Mouse (Mus musculus) right cerebral cortex, postnatal 10 days (tissue): ENCODE data around the gene Vat1.
A peak's percentile ranks its signal among the peaks of the same experiment; 100 is the strongest.
"Not testable (repeated sequence)": the region's sequence is repeated elsewhere in the genome, so short reads cannot be mapped to it uniquely, and the experiment has no call there.

Experiments
- DNase-seq, 2 experiments: peaks; one replicate each; pipeline ENCODE4 v3.0.0; 2021; ENCODE audit warnings: low spot score in 2 of 2

Vat1 gene

GRCm38 (mm10) chr11:101465869-101466551, at the start of gene Vat1:
Gene Vat1, minus strand, starts transcription at chr11:101466230.
- peak; percentile 78 to 81 for DNase-seq

GRCm38 (mm10) chr11:101507090-101507489, 41.1 kb upstream of the Vat1 start:
- DNase-seq = no peak

GRCm38 (mm10) chr11:101506269-101506780, 40.3 kb upstream of the Vat1 start:
- peak in 1 of 2 experiments; percentile 38 for DNase-seq

- no peak for DNase-seq
Observed at GRCm38 (mm10) chr11:101486126-101486525, 20.1 kb upstream of the Vat1 start.

- no peak for DNase-seq
Observed at GRCm38 (mm10) chr11:101485509-101486028, 19.5 kb upstream of the Vat1 start.

- DNase-seq = no peak
Observed at GRCm38 (mm10) chr11:101484814-101485213, 18.8 kb upstream of the Vat1 start.

- DNase-seq = no peak
Observed at GRCm38 (mm10) chr11:101484245-101484644, 18.2 kb upstream of the Vat1 start.

- DNase-seq = no peak
Observed at GRCm38 (mm10) chr11:101483804-101484203, 17.8 kb upstream of the Vat1 start.

- DNase-seq = no peak
Observed at GRCm38 (mm10) chr11:101480912-101481311, 14.9 kb upstream of the Vat1 start.

- DNase-seq = peak; percentile 52 to 61
Observed at GRCm38 (mm10) chr11:101479171-101479635, 13.2 kb upstream of the Vat1 start.

- DNase-seq = no peak
Observed at GRCm38 (mm10) chr11:101477552-101478211, 11.7 kb upstream of the Vat1 start.

- no peak for DNase-seq
Observed at GRCm38 (mm10) chr11:101477194-101477551, 11.1 kb upstream of the Vat1 start.

- DNase-seq = not testable (repeated sequence)
Observed at GRCm38 (mm10) chr11:101476361-101476760, 10.3 kb upstream of the Vat1 start.

- no peak for DNase-seq
Observed at GRCm38 (mm10) chr11:101474298-101474697, 8.3 kb upstream of the Vat1 start.

- DNase-seq = not testable (repeated sequence)
Observed at GRCm38 (mm10) chr11:101473686-101474085, 7.7 kb upstream of the Vat1 start.

- peak; percentile 72 to 79 for DNase-seq
Observed at GRCm38 (mm10) chr11:101472336-101472735, 6.3 kb upstream of the Vat1 start.

GRCm38 (mm10) chr11:101471926-101472325, 5.9 kb upstream of the Vat1 start:
- no peak for DNase-seq

- no peak for DNase-seq
Observed at GRCm38 (mm10) chr11:101470206-101470605, 4.2 kb upstream of the Vat1 start.

GRCm38 (mm10) chr11:101469155-101469554, 3.1 kb upstream of the Vat1 start:
- DNase-seq = no peak

GRCm38 (mm10) chr11:101468731-101469130, 2.7 kb upstream of the Vat1 start:
- no peak for DNase-seq

- DNase-seq = no peak
Observed at GRCm38 (mm10) chr11:101468263-101468688, 2.2 kb upstream of the Vat1 start.

GRCm38 (mm10) chr11:101467477-101468262, 1.6 kb upstream of the Vat1 start:
- DNase-seq = peak; percentile 74 to 82
